Mouse (Mus musculus): ENCODE results near the gene Stat1.

Stat1 gene

DNA sequence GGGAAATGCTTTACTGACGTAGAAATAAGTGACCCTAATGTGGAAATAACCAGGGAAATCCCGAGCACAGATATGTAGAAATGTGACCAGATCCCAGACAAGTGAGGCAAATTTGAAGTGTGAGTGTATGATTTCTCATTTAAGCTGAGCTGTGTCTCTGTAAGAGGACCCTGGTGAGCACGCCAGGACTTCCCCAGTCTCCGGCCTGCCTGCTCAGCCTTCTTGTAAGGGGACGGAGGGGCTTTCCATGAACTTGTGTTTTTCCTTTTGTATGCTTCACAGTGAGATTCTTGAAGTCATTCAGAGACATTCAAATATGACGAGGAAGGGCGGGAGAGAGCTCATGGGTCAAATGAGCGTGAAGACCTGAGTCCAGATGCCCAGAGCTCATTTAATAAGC, 14.0 kb downstream of the Stat1 start:
- no peak for DNase-seq (ENCODE audit: low spot score)

DNA sequence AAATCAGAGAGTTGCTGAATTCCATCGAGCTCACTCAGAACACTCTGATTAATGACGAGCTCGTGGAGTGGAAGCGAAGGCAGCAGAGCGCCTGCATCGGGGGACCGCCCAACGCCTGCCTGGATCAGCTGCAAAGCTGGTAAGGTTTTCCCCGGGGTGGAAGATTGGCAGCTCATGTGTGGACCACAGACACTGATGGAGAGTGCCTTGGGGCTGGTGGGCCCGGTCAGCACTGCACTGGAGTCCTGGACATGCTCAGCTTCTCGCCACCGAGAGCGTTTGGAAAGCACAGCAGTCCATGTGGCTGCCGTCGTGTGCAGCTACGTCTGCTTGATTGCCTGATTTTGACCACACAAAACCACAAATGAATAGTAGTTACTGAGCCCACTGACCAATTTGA, 18.1 kb downstream of the Stat1 start:
- no peak for DNase-seq (ENCODE audit: low spot score)

DNA sequence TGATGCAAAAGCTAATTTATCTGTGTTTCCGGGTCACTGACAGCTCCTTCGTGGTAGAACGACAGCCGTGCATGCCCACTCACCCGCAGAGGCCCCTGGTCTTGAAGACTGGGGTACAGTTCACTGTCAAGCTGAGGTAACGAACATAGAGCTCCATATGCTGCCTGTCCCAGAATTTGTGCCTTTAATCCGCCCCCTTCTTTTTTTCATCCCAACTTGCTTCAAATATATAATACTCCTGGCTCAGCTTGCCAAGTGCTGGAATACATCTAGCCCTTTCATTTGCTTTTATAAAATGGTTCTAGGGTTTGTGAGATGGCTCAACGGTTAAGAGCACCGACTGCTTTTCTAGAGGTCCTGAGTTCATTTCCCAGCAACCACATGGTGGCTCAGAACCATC, 21.3 kb downstream of the Stat1 start:
- DNase-seq (ENCODE audit: low spot score), result no peak

DNA sequence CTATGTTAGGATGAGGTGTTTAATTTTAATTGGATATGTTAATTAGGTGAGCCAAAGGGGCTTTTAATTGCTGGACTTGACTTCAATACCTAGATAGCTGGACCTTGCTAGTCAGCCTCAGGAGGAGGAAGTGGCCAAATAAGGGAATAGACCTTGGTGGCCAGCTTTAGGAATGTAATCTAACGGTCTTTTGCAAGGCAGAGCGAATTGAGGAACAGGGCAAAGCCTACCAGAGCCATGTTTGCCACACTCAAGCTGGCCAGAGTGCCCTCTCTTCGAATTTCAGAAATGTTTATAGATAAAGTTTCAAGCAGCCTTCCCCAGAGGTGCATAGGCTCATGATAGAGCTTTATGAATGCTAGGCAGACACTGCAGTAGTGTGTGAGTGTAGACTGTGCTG, 22.2 kb downstream of the Stat1 start:
- DNase-seq (ENCODE audit: low spot score), result no peak

DNA sequence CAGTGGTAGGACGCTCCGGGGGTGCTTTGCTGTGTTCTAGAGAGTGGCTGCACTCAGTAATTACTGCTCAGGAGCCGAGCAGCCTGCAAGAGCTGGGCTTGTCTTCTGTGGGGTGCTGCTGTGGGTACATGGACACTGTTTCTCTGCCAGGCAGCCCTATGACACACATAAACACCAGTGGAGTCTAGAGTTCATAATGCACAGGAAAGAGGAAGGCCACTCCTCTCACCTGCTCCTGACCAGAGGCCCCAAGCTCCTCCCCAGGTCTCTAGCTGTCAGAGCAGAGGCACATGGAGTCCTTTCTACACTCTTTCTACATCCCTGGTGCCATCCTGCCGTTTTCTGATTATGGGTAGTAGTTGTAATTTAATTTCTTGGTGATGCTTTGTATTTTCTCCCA, 22.9 kb downstream of the Stat1 start:
- DNase-seq (ENCODE audit: low spot score), result no peak

DNA sequence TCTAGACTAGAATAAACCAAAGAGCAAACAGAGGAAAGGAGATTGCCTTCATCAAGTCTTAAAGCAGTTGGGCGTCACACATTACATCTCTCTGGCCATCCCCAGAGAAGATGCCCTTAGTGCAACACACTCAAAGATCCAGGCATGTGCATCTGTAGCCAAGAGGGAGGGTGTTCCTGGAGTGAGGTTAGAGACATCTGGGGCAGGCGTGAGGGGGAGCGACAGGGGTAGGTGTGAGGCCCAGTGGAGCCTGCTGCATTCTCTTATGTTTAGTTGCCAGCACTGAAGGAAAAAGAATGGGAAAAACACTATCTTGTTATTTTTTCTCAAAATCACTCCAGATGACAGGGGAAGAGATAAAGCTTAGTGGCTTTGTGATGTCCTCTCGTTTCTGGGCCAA, 24.0 kb downstream of the Stat1 start:
- DNase-seq (ENCODE audit: low spot score), result no peak

DNA sequence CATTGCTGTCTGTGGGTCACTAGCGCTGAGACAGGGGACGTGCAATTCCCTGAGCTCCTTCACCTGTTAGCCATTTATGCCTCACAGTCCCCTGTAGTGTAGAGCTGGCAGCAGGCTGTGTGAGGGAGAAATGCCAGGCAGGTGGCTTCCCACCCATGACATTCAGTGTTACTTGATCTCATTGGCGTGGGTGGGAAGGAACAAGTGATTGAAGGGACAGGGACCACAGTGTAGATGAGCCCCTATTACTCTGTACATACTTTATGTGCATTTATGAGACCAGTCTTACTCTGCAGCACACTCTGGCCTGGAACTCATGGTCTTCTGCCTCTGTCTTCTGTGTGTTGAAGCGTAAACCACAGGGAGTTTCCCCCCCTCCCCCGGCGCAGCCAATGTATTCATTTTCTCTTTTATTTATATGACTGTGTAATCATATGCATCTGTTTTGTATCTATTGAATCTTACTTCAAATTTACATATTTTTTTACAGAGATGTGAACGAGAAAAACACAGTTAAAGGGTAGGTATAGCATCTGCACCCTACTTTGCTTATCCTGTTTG, 24.4 kb downstream of the Stat1 start:
- DNase-seq (ENCODE audit: low spot score), result no peak

DNA sequence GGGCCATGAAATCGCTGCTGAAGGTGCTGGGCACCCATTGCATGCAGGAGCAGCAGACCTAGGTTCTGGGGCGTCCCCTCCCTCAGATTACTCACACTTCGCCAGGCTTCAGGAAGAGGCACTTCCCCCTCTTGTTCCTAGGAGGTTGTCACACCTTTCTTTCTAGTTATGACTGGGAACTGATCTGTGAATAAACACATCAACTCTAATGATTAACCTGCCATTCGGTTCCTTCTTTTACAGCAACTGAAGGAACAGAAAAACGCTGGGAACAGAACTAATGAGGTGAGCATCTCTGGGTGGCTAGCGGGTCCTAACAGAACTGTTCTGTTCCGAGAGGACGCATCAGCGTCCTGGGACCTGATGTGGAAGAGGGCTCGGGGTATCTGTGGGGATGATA, 25.7 kb downstream of the Stat1 start:
- DNase-seq (ENCODE audit: low spot score), result no peak

DNA sequence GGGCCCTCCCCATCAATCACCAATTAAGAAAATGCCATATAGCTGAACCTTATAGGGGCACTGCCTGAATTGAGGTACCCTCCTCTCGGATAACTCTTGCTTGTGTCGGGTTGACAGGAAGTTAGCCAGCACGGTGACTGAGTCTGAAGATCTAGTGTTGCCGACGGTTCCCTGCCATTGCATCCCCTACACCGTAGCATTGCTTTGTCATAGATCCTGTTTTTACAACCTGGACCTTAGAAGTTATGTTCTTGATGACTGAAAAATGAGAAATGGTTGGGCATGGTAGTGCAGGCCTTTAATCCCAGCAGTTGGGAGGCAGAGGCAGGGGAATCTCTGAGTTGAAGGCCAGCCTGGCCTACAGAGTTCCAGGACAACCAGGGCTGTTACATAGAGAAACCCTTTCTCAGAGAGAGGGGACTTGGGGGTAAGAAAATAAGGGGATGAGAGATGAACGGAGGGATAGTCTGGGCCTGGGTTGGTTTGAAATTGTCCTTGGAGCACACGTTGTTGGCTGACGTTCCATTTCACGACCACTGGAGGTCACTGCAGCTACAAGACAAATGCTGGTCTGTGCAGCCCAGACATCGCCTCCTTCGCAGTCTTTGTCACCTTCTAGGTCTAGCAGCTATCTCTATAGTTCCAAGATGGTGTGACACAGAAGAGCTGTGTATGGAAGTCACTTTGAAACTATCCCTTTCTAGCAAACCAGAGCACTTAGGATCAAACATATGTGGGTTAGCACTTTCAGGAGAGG, 27.2 kb downstream of the Stat1 start:
- DNase-seq (ENCODE audit: low spot score), result no peak

DNA sequence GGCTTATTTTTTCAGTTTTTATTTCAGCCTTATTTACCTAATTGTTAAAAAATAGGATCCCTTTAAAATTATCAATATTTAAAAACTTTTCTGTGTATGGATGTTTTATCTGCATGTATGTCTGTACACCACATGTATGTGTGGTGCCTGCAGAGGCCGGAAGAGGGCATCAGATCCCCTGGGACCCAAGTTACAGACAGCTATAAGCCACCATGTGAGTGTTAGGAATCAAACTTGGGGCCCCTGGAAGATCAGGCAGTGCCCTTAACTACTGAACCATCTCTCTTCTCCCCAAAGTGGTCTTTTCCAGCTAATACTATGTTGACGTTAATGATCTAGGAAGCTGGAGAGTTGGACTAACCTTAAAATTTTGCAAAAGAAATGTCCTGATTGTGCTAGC, 28.2 kb downstream of the Stat1 start:
- DNase-seq (ENCODE audit: low spot score), result no peak

DNA sequence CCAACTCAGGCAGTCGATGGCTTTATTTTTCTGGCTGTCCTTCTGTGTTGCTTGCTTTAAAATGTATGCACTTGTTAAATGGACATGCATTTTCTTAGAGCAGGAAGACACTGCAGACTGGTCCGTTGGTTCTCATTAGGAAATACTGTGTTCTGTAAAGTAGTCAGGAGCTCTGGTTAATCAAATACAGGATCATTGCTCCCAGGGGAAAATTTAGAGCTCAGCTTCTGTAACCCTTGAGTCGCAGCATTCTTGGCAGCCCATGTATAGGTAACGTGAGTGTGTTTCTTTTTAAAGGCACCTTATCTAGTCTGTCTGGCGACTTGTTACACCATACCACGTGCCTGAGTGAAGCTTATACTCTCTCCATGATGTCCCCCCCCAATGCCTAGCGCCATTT, 28.9 kb downstream of the Stat1 start:
- DNase-seq (ENCODE audit: low spot score), result no peak

DNA sequence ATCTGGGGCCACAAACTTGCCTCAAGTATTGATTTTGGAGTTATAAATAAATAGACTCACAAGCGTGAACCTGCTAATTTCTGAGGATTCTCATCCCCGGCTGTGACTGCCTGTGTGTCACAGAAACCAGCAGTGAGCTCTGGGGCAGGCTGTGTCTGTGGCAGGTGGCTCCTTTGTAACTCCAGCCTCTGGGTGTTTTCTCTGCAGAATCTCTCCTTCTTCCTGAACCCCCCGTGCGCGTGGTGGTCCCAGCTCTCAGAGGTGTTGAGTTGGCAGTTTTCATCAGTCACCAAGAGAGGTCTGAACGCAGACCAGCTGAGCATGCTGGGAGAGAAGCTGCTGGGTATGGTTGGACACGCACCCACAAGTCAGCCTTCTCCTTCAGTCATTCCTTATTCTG, 29.5 kb downstream of the Stat1 start:
- DNase-seq (ENCODE audit: low spot score), result no peak

DNA sequence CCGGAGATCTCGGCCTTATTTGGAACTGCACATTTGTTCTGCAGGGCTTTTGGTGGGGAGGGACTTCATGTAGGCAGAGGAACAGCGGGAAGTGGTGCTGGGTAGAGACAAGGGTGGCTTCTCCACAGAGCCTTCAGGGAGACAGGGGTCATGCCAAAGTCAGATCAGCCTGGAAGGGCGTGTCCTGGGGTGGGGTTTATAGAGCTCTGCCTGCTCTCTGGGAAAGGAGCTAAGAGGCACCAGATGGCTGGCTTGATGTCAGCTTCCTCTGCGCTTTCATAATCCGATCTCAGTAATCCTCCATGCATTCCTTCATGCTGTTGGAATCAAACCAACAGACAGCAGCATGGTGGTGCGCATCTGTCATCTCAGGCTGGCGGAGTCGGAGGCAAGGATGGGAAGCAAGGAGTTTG, 30.7 kb downstream of the Stat1 start:
- no peak for DNase-seq (ENCODE audit: low spot score)

DNA sequence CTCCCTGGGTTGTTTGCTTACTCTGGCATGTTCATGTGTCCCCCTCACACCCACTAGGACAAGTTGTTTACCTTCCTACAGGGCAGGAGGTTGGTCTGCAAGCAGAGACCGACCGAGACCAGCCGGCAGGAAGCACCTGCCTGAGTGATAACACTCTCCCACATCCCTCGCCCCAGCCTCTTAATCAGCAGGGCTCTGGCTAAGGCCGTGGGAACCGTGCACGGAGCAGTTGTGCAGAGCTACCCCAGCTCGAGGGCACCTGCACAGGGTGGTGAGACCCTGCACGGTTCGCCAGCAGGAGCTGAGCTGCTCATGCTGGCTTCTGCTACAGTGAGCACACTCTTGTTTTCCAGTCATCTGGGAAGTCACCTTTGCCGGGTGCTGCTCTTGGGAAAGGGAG, 31.4 kb downstream of the Stat1 start:
- DNase-seq (ENCODE audit: low spot score), result no peak

DNA sequence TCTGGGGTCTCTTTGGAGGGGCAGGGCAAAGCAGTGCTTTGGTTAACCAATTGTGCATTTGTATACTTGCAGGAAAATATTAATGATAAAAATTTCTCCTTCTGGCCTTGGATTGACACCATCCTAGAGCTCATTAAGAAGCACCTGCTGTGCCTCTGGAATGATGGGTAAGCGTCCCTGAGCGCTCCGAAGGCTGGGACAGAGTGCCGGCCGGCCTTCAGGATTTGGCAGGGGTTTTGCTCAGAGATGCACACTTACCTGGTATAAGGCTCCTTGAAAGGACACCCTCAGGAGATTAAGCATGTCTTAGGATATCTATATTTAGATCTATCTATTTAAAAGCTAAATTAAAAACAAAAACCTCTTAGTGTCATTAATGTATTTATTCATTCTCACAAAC, 31.9 kb downstream of the Stat1 start:
- DNase-seq (ENCODE audit: low spot score), result no peak

DNA sequence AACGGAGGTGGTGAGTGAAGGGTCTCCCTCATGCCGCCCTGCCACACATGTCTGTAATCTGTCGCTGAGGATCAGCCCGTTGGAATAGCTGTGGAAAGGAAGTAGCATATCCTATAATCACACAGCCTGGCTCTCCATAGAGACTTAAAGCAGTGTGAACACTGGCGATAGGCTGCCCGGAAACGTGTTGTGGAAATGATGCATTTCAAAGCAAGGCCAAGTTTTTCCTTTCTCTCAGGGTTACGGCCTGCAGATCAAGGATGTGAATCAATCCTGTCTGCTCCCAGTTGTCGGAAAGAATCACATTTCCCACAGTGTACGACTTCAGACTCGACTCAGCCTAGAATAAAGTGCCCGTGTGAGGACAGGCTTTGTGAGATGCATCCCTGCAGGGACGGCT, 33.1 kb downstream of the Stat1 start:
- no peak for DNase-seq (ENCODE audit: low spot score)

DNA sequence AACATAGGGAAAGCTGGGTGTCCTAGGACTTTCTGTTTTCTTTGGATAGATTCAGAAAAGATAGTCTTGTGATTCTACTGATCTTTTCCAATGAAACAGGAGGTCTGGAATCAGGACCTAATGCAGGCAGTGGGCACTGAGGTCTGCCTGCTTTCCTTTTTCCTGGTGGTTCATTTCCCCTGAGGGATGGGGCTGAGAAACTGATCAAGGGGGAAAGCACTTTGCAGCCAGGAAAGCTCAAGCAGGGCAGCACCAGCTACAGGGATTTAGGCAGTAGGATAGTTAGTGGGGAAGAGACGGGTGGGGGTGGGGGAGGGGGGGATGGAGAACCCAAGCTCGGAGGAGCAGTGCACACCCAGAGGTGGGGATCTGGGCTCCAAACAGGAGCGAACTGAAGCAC, 33.7 kb downstream of the Stat1 start:
- DNase-seq (ENCODE audit: low spot score), result no peak

DNA sequence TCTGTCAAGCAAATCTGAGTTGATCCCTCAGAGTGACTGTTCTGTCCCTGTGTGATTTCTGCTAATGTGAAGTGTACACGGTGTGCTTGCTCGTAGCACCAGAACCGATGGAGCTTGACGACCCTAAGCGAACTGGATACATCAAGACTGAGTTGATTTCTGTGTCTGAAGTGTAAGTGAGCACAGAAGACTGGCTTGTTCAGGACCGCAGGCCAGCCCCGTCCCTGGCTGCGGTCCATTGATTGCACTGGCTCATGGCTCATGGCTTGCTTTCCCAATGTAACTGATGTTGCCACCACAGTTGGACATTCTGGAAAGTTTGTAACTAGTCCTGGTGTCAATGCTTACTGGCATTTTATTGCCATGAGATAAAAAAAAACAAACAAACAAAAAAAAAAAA, 35.6 kb downstream of the Stat1 start:
- DNase-seq (ENCODE audit: low spot score), result peak; percentile 27

DNA sequence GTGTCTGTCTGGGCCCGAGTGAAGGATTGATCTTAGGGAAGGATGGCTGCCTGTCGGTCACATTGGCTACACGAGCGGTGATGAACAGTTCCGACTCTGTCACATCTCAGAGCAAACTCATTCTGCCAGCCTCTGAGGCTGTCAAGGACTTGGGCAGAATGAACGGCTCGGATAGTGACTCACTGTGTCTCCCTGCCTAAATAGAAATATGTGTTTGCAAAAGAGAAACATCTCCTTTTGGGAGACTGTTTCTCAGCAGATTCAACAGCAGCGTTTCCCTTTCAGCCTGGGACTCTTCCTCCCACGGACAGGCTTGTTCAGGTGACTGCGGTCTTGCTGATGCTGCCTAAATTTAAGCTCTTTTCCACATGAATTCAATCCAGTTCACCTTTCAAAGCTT, 37.1 kb downstream of the Stat1 start:
- no peak for DNase-seq (ENCODE audit: low spot score)

DNA sequence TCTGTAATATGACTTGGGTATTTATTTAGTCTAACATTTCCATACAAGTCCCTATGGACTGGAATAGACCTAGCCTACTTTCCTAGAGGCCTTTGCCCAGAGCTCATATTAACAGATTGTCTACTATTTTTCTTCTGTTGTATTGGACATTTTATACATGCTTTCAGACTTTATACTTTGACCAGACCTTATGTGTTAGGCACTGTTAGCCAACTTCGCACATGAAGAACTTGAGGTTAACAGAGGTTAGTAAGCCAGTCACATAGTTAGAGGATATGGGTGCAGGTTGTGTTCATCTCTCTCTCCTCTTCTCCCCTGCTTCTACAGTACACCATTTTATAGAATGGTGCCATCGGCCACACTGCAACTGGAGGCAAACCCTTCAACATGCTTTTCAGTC, 38.8 kb downstream of the Stat1 start:
- DNase-seq (ENCODE audit: low spot score), result no peak

DNA sequence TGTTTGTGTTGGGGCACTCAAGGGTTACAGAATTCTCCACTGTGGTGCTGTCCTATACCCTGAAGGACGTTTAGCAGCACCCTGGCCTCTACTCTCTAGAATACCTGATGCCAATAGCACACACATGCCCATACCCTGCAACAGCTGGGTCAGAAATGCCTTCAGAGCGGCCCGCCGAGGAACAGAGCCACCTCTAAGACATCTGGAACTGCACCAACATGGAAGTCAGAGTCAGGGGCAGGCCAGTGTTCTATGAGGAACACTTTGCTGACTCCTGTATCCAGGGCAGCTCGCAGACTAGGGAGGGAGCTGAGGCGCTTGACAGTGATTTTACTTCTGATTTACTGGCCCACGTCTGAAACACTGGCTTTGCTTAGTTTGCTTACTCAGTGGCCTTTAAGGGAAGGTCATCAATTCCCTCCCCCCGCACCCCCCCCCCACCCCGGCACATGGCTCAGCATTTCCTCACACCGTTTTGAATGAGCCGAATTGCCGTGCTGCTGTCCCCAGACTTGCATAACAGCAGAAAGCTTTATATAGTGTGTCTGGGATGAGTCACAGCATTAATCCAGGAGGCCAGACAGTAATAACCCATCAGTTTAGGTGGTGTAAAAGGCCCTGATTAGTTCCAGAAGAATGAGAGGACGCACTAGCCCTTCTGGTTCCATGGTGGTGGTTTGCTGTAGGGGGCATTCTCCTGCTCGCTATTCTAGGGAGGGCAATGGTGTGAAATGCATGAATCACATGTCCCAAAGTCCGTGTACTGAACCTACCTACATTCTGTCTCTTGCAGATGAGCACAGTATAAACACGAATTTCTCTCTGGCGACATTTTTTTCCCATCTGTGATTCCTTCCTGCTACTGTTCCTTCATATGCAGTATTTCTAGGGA, 39.5 kb downstream of the Stat1 start:
- no peak for DNase-seq (ENCODE audit: low spot score)

DNA sequence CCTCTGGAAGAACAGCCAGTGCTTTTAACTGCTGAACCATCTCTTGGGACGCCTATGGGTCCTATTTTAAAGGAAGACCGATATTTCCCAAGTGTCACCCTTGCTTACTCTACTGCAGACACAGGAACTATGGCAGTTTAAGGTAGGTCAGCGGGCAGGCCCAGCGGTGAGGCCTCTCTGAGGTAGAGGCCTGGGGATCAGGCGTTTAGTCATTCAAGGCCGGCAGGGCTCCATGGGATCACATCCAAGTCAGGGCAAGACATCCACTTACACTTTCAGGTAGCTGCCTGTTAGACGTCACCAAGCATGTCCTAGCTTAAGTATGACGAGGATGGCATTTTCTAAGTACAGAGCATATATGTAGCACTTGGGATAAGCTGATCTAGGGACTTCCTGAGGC, 41.9 kb downstream of the Stat1 start:
- no peak for DNase-seq (ENCODE audit: low spot score)

DNA sequence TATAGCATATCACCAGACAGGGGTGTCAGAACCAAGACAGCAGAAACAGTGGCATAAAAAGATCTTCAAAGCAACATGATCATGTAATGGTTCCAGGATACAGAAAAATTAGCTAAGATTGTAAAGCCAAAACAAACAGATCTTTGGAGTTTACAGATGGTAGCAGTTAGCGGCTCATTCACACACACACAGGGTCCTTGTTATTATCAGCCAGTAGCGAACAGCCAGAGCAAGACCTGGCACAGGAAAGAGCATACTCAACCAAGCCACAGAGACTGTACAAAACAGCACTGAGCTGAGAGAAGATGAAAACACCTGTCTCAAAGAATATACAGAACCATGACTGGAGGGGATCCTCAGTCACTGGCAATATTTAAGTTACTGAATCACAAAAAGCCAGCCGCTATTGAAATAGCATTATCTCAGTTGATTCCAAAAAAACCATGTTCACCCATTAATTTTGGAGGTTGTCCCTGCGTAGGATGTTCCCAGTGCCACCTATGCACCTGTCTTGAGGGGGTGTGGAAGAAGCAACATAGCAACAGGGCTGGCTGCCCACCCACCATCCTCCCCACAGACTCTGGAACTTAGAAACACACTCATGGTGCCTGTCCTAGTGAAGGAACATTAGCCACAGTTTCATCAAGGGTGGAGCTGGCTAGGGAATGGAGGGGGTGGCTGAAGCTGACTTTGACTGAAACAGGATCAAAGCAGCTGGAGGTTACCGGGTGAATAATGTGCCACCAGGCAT, 44.6 kb downstream of the Stat1 start:
- DNase-seq (ENCODE audit: low spot score), result no peak
